Mouse (Mus musculus) layer of hippocampus, postnatal 25 days (tissue): ENCODE measurements at regions not wholly inside any gene's neighbourhood (a gene's known extent, or its start where the extent isn't known, plus 50 kb on each side); places are given as distances from the start of the nearest gene placed in this dataset.

Experiments used
- DNase-seq, 2 experiments: peaks; one replicate each; pipeline ENCODE4 v3.0.0; 2022; ENCODE audit warnings: mixed read lengths in 2 of 2, low spot score in 1 of 2; ENCODE audit errors: extremely low spot score in 1 of 2

GRCm38 (mm10) chr5:75248279-75248678 is 96.2 kb downstream of the Pdgfra start:
- no peak for DNase-seq

DNA sequence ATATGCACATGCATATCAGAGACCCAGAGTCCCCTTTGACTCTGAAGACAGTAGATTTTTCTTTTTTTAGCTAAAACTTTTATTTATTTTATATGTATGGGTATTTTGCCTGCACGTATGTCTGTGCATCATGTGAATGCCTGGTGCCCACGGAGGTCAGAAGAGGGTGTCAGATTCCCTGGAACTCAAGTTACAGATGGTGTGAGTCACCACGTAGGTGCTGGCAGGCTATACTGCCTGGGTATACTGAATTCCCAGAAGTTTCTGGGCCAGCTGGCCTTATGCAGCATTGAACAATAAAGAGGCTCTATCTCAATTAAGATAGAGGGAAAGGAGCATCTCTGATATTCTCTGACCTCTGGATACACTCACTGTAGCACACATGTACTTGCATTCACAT is 97.6 kb downstream of the Pdgfra start:
- no peak for DNase-seq

DNA sequence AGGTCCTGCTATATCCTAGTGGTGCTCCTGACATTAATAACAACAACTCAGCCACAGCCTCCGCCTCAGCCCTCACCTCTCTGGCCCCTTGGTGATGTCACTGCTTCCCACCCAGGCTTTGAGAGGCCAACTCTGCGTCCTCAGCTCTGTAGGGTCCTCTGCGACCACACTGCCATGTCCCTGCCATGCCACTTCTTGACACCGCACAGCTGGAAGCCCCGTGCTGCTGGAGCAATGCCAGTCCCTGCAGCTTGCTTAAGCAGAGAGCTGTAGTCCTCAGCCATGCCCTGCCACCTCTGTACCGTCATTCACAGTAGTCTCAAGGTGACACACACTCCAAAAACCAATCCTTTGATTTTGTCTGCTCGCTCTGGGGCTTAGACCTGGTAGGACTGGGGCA is 101.3 kb downstream of the Pdgfra start:
- DNase-seq, result no peak

- no peak for DNase-seq
Observed at GRCm38 (mm10) chr5:75253830-75254229, 101.7 kb downstream of the Pdgfra start.

GRCm38 (mm10) chr5:75256186-75256585 is 104.1 kb downstream of the Pdgfra start:
- DNase-seq, result no peak

DNA sequence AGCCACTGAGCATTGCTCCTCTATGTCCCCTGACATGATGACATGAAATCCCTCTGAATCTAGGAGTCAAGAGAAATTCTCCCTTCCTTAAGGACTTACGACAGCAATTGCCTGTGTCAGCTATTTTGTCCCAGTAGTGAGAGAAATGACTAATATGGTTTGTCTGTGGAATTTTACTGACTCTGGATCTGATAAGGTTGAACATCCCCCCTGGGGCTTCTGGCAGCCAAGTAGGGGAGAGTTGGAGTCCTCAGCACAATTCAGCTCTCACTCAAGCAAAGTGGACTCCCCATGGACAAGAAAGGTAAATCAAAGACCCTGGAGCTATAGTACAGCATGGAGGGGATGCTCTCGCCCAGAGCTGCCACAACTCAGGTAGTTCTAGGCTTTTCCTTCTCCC is 105.0 kb downstream of the Pdgfra start:
- DNase-seq, result no peak

- peak in 1 of 2 experiments; percentile 11 for DNase-seq
Observed at GRCm38 (mm10) chr5:75260247-75260646, 108.2 kb downstream of the Pdgfra start.

DNA sequence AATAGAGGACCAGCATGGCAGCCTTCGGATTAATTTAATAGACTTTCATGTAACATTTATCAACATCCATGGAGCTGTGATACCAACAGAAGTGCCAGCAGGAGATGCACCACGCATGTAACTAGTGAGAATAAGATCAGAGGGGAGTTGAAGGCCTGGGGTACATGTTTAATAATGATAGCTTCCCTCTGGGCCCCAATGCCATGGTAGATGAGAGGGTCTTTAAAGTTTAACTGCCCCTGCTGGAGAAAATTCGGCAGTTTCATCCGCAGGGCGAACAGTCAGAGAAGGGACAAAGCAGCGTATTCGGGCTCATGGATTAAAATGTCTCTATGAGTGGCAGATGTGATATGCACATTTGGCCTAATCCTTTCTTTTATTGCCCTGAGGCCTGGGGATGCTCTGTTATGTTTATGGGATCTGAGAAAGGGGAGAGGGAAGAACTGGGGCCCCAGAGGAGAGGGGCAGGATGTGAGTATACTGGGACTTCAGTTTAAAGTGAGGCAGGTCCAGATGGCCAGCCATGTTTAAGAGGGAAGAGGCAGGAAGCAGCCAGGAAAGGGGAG is 114.1 kb downstream of the Pdgfra start:
- no peak for DNase-seq

DNA sequence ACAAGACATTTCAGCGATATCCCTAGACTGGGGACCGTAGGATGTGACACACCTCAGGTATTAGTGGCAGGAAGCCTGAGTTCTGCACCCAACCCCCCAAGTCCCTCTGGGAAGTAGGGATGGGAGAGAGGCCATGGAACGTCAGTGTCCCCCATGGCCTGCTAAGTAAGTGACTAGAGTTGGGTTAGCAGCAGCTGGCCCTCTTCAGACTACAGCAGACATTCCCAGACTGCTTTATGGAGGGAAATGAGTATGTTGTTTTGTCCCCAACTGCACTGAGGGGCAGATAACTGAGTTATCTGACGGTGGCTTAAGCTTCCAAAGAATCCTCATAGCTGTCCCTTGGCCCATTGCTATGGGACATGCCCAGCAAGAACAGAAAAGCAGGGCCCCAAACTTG is 114.8 kb downstream of the Pdgfra start:
- DNase-seq, result no peak

- no peak for DNase-seq
Observed at GRCm38 (mm10) chr5:75267766-75268165, 115.7 kb downstream of the Pdgfra start.

DNA sequence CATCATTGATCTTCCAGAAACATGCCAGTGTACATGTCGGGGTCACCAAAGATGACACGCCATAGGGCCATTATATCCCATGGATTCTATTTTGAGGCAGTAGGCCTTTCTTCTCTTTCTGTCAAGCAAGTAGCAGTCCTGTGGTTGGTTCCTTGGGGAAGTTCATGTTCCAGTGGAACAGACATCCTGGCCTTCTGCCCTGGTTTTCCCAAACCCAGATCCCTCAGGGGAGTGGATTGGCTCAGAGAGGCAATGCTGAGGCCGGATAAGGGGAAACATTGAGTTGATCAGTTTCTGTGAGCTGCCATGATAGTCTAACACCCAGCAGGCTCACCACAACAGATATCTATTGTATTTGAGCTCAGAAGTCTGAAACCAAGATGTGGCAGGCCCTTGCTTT is 125.9 kb downstream of the Pdgfra start:
- no peak for DNase-seq

GRCm38 (mm10) chr5:75279561-75280171 is 127.6 kb downstream of the Pdgfra start:
- DNase-seq, result no peak

GRCm38 (mm10) chr5:75280698-75281097 is 128.6 kb downstream of the Pdgfra start:
- DNase-seq, result no peak

- DNase-seq, result no peak
Observed at GRCm38 (mm10) chr5:75281510-75281909, 129.4 kb downstream of the Pdgfra start.

GRCm38 (mm10) chr5:75282617-75283016 is 130.5 kb downstream of the Pdgfra start:
- no peak for DNase-seq

GRCm38 (mm10) chr5:75283841-75284240 is 131.7 kb downstream of the Pdgfra start:
- DNase-seq, result no peak

DNA sequence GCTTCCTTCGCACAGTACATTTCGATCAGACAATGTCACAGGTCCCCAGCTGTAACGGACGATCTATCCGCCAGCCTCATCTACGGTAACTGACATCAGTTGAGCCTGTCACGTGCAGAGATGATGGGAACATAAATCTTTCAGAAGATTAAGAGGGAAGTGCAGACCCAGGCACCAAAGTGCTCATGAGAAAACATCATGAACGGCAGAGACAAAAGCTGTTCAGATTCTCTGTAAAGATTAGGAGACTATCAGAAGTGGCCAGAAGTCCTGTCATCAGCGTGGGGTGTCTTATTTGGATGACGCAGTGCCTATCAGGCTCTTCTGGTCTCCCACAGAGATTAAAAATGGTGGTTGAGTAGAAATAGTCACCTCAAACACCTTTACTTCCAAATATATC is 133.9 kb downstream of the Pdgfra start:
- no peak for DNase-seq

GRCm38 (mm10) chr5:75295676-75296075 is 143.6 kb downstream of the Pdgfra start:
- no peak for DNase-seq

DNA sequence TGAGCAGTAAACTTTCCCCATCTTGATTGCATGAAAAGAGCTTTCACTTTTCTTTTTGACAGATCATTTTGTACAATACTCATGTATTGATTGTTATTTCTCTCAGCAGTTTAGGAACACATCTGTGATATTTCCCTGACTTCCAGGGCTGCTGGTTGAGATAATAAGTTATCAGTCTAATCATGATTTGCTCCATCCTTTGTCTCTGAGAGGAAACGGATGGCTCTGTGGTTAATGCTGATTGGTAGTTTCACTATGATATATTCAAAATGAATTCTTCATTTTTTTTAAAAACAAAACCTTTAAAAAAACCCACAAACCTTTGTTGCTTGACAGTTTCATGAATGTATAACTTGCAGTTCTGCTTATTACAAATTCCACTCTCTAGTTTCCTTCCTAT is 160.8 kb downstream of the Pdgfra start:
- DNase-seq, result no peak

DNA sequence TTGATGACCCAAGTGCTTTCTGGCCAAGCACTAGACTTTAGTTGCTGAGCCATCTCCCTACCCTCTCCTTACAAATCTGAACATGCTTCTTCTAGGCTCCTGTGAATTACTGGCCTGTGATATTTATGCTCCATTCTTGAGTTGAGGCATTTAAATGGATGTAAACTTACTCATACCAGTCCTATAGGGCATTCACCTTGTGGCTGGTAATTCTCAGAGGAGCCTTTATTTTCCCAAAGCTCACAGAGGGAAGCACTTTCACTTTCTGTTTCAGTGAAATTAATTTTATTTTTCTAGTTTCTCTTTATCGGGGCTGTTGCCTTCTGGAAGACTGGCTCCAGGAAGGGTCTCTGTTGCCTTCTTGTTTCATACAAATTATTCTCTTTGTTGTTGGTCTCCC is 163.9 kb downstream of the Pdgfra start:
- DNase-seq, result no peak

- DNase-seq, result no peak
Observed at GRCm38 (mm10) chr5:75320536-75320935, 168.4 kb downstream of the Pdgfra start.

DNA sequence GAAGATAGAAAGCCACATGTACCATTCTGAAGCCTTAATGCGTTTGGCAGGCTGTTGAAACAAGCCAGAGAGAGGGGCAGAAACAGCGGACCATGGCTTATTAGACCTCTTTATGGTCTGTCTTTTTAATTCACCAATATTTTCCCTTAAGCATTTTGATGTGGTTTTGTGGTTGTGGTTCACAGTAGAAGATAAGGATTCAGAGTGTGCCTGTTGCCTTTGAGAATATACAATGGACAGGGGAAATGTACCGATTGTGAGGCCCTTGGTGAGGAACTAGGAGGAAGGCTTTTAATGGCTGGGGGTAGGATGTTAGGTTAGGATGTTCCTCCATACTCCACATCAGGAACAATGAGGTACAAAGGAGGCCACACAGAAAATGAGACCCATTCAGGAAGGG is 182.0 kb downstream of the Pdgfra start:
- no peak for DNase-seq

GRCm38 (mm10) chr5:75336454-75336853 is 184.4 kb downstream of the Pdgfra start:
- DNase-seq, result peak in 1 of 2 experiments; percentile 6
